Mouse (Mus musculus) gastrocnemius, postnatal 25 days (tissue): ENCODE measurements around the gene Zfp653. TPM values are rescaled to one million over a fixed set of nuclear protein-coding genes. Genes with fewer than 3 reads are reported as not detected.

Source experiments
- DNase-seq: peaks from one replicate; pipeline ENCODE4 v3.0.0; 2022
- total RNA-seq, 2 experiments: library from RNA; stranded (reverse); gene quantifications; 1 replicate in 1 of 2; 2 replicates in 1 of 2; pipeline ENCODE4 v1.2.3; 2021

Gene Zfp653
- total RNA-seq, 2 experiments from 2014 or later, result 2.5 to 2.6 TPM

- DNase-seq, result no peak
Observed at GRCm38 (mm10) chr9:22069881-22070553, 1.2 kb downstream of the Zfp653 start.

GRCm38 (mm10) chr9:22067195-22067594 lies 4.0 kb downstream of the Zfp653 start:
- no peak for DNase-seq

- DNase-seq, result no peak
Observed at GRCm38 (mm10) chr9:22066433-22066832, 4.7 kb downstream of the Zfp653 start.

DNA sequence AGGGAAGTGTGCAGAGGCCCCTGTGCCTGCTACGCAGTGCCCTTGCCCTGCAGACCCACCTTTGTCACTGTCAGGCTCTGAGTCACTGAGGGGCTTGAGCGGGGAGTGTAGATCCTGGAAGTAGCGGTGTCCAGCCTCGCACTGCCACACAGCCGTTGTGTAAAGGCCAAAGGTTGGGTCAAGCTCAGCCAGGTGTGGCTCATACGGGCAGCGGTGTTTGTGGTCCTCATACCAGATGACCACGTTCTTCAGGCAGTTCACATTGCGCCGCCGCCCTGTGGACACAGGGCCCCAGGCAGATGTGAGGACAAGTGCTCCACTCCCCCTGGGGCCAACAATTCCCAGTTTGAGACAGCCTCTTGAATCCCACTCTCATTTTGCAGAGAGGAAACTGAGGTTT lies 5.5 kb downstream of the Zfp653 start:
- no peak for DNase-seq

- no peak for DNase-seq
Observed at GRCm38 (mm10) chr9:22064341-22064740, 6.8 kb downstream of the Zfp653 start.

GRCm38 (mm10) chr9:22061339-22061738 lies 9.8 kb downstream of the Zfp653 start:
- DNase-seq, result no peak

- DNase-seq, result no peak
Observed at GRCm38 (mm10) chr9:22058011-22058424, 13.2 kb downstream of the Zfp653 start.

- DNase-seq, result no peak
Observed at GRCm38 (mm10) chr9:22057031-22057517, 14.1 kb downstream of the Zfp653 start.

GRCm38 (mm10) chr9:22056303-22056910 lies 14.8 kb downstream of the Zfp653 start:
- no peak for DNase-seq

DNA sequence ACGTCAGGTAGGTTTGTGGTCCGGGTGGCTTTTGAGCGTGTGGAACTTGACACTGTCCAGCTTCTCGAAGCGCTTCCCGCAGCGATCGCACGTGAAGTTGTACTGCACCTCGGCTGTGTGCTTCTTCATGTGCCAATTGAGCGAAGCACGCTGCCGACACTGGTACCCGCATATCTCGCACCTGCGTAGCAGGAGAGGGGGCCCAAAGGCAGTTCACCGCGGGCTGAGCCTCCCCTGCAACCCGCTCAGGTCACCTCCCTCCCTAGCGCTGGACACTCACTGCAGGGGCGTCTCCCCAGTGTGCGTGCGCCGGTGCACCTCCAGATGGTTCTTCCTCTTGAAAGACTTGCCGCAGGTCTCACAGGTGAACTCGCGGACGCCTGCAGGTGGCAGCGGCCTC lies 15.5 kb downstream of the Zfp653 start:
- no peak for DNase-seq

- no peak for DNase-seq
Observed at GRCm38 (mm10) chr9:22054411-22055076, 16.6 kb downstream of the Zfp653 start.

DNA sequence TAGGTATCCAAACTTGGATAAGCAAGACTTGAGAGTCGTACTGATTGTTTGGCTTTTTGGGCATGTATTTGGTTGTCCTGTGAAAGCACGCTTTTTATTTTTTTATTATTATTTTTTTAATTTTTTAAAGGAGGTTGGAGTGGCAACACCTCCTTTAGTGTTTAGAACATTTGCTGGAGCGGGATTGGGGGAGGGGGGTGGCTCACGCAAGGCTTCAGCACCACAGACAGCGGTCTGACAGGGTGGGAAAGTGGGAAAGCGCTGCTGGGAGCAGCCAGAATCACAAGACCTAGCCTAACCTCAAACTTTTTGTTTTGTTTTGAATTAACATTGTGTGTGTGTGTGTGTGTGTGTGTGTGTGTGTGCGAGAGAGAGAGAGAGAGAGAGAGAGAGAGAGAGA lies 17.5 kb downstream of the Zfp653 start:
- DNase-seq, result no peak

DNA sequence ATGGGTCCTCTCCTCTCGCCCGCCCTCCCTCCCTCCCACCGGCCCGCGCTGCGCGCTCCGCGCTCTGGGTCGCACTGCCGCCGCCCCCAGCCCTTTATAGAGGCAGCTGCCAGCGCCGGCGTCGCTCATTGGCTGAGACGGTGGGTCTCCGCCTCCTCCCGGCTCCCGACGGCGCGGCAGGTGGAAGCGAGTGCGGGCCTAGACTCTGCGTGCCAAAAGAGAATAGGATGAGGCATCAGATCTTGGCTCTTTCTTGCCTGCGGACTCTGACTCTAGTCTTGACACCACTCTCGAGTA lies 19.3 kb downstream of the Zfp653 start, which contains the start of gene Elavl3:
Elavl3 (minus strand) TSS at position 66 of the 297 bp plus-strand sequence.
- DNase-seq, result no peak

DNA sequence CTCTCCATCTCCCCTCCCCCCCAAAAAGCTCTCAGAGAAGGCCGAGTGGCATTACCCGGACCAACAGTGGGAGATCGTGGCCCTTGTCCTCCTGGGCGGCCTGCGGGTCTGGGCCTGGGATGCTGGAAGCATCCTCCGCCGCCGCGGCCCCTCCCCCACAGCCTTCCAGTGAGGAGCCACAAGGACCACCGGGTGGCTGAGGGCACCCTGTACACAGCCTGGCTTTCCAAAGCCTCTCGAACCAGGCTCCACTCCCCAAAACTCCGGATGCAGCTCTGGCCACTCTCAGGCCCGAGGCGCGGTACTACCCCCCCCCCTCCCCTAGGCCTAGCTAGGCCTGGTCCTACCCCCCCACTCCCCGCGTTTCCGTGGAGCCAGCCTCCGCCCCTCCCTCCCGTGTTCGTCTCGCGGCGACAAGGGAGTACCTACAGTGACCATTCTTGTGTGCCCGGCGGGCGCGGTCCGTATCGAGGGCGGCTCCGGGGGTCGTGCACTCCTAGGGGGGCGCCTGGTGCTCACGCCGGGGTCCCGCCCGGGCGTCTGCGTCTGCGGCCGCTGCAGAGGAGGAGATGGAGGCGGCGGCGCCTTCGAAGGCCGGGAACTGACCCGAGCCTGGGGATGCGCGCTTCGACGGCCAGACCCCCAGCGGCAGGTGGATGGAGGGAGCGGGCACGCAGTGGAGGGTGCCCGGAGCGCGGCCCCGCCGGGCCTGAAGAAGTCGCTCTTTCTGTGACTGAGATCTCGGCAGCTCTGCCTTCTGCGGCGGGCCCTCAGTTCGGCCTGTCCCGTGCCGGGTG lies 19.8 kb downstream of the Zfp653 start:
- no peak for DNase-seq

DNA sequence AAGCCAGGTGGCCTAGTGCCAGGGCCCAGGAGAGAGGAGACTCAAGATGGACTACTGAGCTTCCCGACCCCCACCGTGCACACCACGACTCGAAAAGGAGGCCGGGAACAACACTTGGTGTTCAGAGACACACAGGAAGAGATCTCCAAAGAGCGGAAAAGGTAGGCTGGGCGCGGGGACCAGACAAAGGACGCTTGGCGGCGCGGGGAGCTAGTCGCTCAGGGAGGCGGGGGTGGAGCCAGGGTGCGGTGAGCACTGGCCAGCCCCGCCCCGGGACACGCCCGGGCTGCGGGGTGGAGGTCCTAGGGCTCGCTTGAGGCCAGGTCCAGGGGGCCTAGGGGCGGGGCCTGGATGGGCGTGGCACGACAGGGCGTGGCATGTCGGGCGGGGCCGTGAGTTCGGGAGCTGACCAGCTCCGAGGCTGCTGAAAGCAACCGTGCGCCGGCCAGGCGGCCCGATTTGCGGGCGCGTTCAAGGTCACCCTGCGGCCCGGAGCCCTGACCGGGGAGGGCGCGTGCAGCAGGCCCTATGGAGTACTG lies 20.8 kb downstream of the Zfp653 start:
- peak; percentile 33 for DNase-seq

DNA sequence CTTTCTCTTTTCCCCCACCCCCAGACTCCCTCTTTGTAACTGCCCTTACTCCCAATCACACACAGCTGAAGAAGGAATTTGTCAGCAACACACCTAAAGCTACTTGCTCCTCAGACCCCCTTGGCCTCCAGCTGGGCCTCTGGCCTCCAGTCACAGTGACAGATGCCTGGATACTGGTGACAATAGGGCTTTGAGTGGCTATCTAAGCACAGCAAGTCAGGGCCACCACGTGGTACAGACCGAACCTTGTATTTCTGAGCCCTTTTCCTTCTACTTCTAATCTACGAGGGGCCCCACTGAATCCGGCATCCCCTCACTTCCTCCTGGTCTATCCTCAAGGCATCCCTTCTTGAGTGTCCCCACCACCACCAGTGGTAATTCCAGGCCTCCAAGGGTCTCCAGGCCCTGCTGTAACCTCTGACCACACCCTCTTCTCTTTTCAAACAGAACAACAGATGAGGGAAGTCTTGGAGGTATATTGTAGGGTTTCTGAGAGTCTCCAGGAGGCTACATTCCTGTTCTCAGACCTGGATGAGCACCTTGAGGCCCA lies 21.4 kb downstream of the Zfp653 start:
- DNase-seq, result no peak

- no peak for DNase-seq
Observed at GRCm38 (mm10) chr9:22049315-22049714, 21.9 kb downstream of the Zfp653 start.

DNA sequence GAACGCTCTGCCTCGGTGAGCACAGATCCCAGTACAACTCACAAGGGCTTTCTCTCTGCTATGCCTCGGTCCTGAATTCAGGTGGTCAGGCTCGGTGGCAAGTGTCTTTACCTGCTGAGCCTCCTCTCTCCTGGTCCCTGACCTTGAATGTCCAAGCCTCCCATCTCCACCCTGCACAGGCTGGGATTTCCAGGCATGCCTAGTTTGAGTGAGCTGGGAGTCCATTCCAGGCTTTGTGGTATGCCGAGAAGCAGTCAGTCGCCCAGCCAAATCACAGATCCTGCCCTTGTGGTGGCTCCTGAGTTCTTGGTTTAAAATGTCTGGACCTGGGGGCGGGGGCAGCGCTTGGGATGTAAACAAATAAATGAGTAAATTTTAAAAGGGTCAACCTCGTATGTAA lies 23.8 kb downstream of the Zfp653 start:
- DNase-seq, result no peak

DNA sequence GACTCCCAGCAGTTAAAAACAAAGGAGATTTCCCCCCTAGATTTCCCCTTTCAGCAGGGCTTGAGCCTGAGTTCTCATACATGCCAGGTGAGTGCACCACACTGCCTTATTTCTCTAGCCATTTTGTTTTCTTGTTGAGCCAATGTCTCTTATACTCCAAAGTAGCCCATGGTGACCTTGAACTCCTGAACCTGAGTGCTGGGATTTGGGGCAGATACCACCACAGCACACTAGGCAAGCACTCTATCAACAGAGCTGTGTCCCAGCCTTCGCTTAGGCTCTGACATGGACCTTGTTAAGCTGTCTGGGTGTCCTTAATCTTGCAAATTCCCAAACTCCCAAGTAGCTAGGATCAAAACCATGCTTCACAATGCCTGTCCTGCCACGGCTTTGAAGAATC lies 29.3 kb downstream of the Zfp653 start:
- no peak for DNase-seq

- DNase-seq, result no peak
Observed at GRCm38 (mm10) chr9:22037826-22038225, 33.4 kb downstream of the Zfp653 start.

GRCm38 (mm10) chr9:22035300-22036044 lies 35.7 kb downstream of the Zfp653 start:
- DNase-seq, result no peak
